Mouse (Mus musculus): ENCODE results near the gene Rpe.

DNA sequence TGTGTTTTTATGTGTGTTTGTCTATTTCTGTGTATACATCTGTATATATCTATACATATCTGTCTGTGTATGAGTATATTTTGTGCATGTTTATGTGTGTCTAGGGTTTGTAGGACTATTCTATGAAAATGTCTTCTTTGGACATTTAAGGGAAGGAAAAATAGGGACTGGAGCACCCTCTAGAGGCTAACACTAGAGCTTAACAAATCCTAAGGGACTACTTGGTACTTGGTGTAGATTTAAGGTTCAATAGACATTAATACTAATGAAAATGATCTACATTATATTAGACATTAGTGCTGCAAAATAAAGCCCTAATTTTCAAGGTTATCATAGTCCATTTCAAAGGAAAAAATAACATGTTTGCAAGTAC lies 44.9 kb upstream of the Rpe start:
- TF ChIP-seq POLR2A (IDR thresholded peaks at IDR 0.05; ENCODE audit: borderline replicate concordance, extremely low read depth, low read depth, low read length) (no peak), CTCF (IDR thresholded peaks at IDR 0.05; ENCODE audit: insufficient read depth, low read length) (no peak)
